Mouse (Mus musculus) c-Kit-positive CD71-negative TER-119-negative erythroid progenitor cells, embryonic 14.5 days (primary cell): ENCODE measurements around the gene 1700029I15Rik.

ENCODE experiments used
- DNase-seq: peaks from one replicate; pipeline ENCODE4 v3.0.0-alpha.2; 2013; ENCODE audit warnings: low read depth

1700029I15Rik gene

GRCm38 (mm10) chr2:92427882-92428281 lies 45.5 kb downstream of the 1700029I15Rik start:
- DNase-seq = no peak

- no peak for DNase-seq
Observed at GRCm38 (mm10) chr2:92430089-92430488, 47.8 kb downstream of the 1700029I15Rik start.

- DNase-seq = peak; percentile 31
Observed at GRCm38 (mm10) chr2:92430723-92431541, 48.6 kb downstream of the 1700029I15Rik start.

GRCm38 (mm10) chr2:92431611-92432179 lies 49.4 kb downstream of the 1700029I15Rik start:
- no peak for DNase-seq

- DNase-seq = no peak
Observed at GRCm38 (mm10) chr2:92432299-92433295, 50.3 kb downstream of the 1700029I15Rik start.

- DNase-seq = peak; percentile 99
Observed at GRCm38 (mm10) chr2:92433578-92434374, 51.4 kb downstream of the 1700029I15Rik start, which contains the start of gene Cry2. Cry2 (minus strand) TSS chr2:92434043.

- no peak for DNase-seq
Observed at GRCm38 (mm10) chr2:92434375-92434745, 52.0 kb downstream of the 1700029I15Rik start.

- no peak for DNase-seq
Observed at GRCm38 (mm10) chr2:92435023-92435422, 52.7 kb downstream of the 1700029I15Rik start.
